Mouse (Mus musculus) liver, postnatal 0 days (tissue): ENCODE data around the gene Tnks2. TPM values are rescaled to one million over a fixed set of nuclear protein-coding genes. Genes with fewer than 3 reads are reported as not detected.

Experiments used
- ATAC-seq: fragments of 200-750 bp; cut with Nextera tagmentation; 2 replicates; pipeline ENCODE4 v1.8.0; 2017; ENCODE audit warnings: mild to moderate bottlenecking, moderate library complexity
- DNase-seq: peaks from one replicate; pipeline ENCODE4 v3.0.0-alpha.2; 2016
- H3K27ac ChIP-seq: fragments of 300-500 bp; sonication (generic); 2 replicates; pipeline ENCODE4 v1.5.1; 2014; ENCODE audit warnings: antibody characterized with exemption, moderate library complexity, mild to moderate bottlenecking, low read depth
- H3K27me3 ChIP-seq: fragments of 300-500 bp; sonication (generic); 2 replicates; pipeline ENCODE4 v1.6.1; 2014; ENCODE audit warnings: low read length, control low read depth, mixed read lengths; ENCODE audit not compliant: insufficient read depth
- H3K36me3 ChIP-seq: fragments of 300-500 bp; sonication (generic); replicated peaks from 2 replicates; pipeline ENCODE4 v1.6.1; 2014; ENCODE audit warnings: mild to moderate bottlenecking, control low read depth, low read length, moderate library complexity, mixed read lengths; ENCODE audit not compliant: insufficient read depth
- H3K4me1 ChIP-seq: fragments of 300-500 bp; sonication (generic); 2 replicates; pipeline ENCODE4 v1.6.1; 2014; ENCODE audit warnings: antibody characterized with exemption, mild to moderate bottlenecking, control low read depth; ENCODE audit not compliant: insufficient read depth
- H3K4me2 ChIP-seq: fragments of 300-500 bp; sonication (generic); 2 replicates; pipeline ENCODE4 v1.6.1; 2014; ENCODE audit warnings: low read depth, mild to moderate bottlenecking, low read length, moderate library complexity, mixed read lengths
- H3K4me3 ChIP-seq: fragments of 300-500 bp; sonication (generic); 2 replicates; pipeline ENCODE4 v1.5.1; 2014; ENCODE audit warnings: low read depth, low read length
- H3K9ac ChIP-seq: fragments of 300-500 bp; sonication (generic); replicated peaks from 2 replicates; pipeline ENCODE4 v1.6.1; 2014; ENCODE audit warnings: mild to moderate bottlenecking, moderate library complexity
- H3K9me3 ChIP-seq: fragments of 300-500 bp; sonication (generic); 2 replicates; pipeline ENCODE4 v1.6.1; 2016; ENCODE audit warnings: mild to moderate bottlenecking, control low read depth, low read length, mixed read lengths
- CTCF ChIP-seq: sonication (generic); IDR thresholded peaks from 2 replicates; pipeline ENCODE4 v1.5.1; 2016; ENCODE audit warnings: antibody characterized with exemption, low read depth
- EP300 ChIP-seq: IDR thresholded peaks from 2 replicates; pipeline ENCODE4 v1.6.1; 2016; ENCODE audit warnings: antibody characterized with exemption, low read depth, mild to moderate bottlenecking
- WGBS: fragments of 180-500 bp; shearing (Covaris S2); extraction: QIAGEN DNeasy Blood & Tissue Kit; methylation state at CpG from one replicate; pipeline ENCODE4 v1.1.7; 2014; ENCODE audit not compliant: insufficient replicate concordance; 5-methylcytosine and 5-hydroxymethylcytosine counted together
- polyA plus RNA-seq: library from polyadenylated mRNA; unstranded; fragments of >200 nt; fragmentation: Nextera tagmentation; extraction: Ambion mirVana; gene quantifications from 2 replicates; pipeline ENCODE4 v1.2.1, GENCODE M21; 2015

The Tnks2 gene
- polyA plus RNA-seq, 1 experiment from 2014 or later, result 9.3 TPM

GRCm38 (mm10) chr19:36904211-36905007 is 70.4 kb downstream of the Tnks2 start:
- TF ChIP-seq CTCF (no peak), EP300 (no peak)
- Histone ChIP-seq H3K36me3 (no peaks in the 10 kb centered on the region), H3K9me3 (no peaks in the 10 kb centered on the region), H3K4me2 (peak overlapping the region; percentile 95), H3K9ac (peak overlapping the region; percentile 67), H3K27me3 (0 out of 2 replicates have a peak, but pooled peaks cover 7% of the 10 kb centered on the region), H3K4me3 (peak overlapping the region; percentile 63), H3K4me1 (peaks cover 6% of the 10 kb centered on the region), H3K27ac (no peak overlapping the region)
- ATAC-seq, result peak; percentile 33
- DNase-seq, result peak; percentile 40
- 3% methylated on average over 38 of the region's 41 CpGs for WGBS

- 0 out of 2 replicates have a peak, but pooled peaks cover 2% of the 10 kb centered on the region for H3K27me3 ChIP-seq
- no peak overlapping the region for H3K4me3 ChIP-seq
- ATAC-seq (no peak), DNase-seq (no peak)
- no peaks in the 10 kb centered on the region for H3K36me3 ChIP-seq
- H3K9ac ChIP-seq, result no peak overlapping the region
- no peak overlapping the region for H3K4me2 ChIP-seq
- no peak for TF ChIP-seq CTCF
- TF ChIP-seq EP300, result no peak
- no peaks in the 10 kb centered on the region for H3K9me3 ChIP-seq
- H3K4me1 ChIP-seq, result 0 out of 2 replicates have a peak, but pooled peaks cover under 1% of the 10 kb centered on the region
- no peak overlapping the region for H3K27ac ChIP-seq
- WGBS, result 73% methylated on average over 3 of the region's 3 CpGs
Observed at GRCm38 (mm10) chr19:36909150-36909549, 75.1 kb downstream of the Tnks2 start.

GRCm38 (mm10) chr19:36909676-36910292 is 75.8 kb downstream of the Tnks2 start:
- peak; percentile 78 for ATAC-seq
- WGBS, result 22% methylated on average over 9 of the region's 9 CpGs

GRCm38 (mm10) chr19:36910424-36911045 is 76.5 kb downstream of the Tnks2 start:
- no peak for DNase-seq
- no peak for ATAC-seq
- no peaks in the 10 kb centered on the region for H3K36me3 ChIP-seq
- H3K9me3 ChIP-seq, result no peaks in the 10 kb centered on the region
- no peak overlapping the region for H3K4me2 ChIP-seq
- H3K27me3 ChIP-seq, result no peaks in the 10 kb centered on the region
- no peak overlapping the region for H3K9ac ChIP-seq
- no peak overlapping the region for H3K4me3 ChIP-seq
- H3K4me1 ChIP-seq, result no peaks in the 10 kb centered on the region
- no peak overlapping the region for H3K27ac ChIP-seq
- no peak for TF ChIP-seq CTCF
- whole genome bisulfite sequencing, result 46% methylated on average over 12 of the region's 12 CpGs

More at GRCm38 (mm10) chr19:36909676-36910292, 75.8 kb downstream of the Tnks2 start:
- Histone ChIP-seq H3K27me3 (no peaks in the 10 kb centered on the region), H3K27ac (no peak overlapping the region), H3K4me1 (no peaks in the 10 kb centered on the region), H3K36me3 (no peaks in the 10 kb centered on the region), H3K9me3 (no peaks in the 10 kb centered on the region), H3K4me3 (no peak overlapping the region), H3K4me2 (no peak overlapping the region), H3K9ac (no peak overlapping the region)
- no peak for TF ChIP-seq EP300
- peak; percentile 82 for TF ChIP-seq CTCF
- DNase-seq, result peak; percentile 83

GRCm38 (mm10) chr19:36913064-36913463 is 79.0 kb downstream of the Tnks2 start:
- DNase-seq, result no peak
- TF ChIP-seq CTCF (no peak), EP300 (no peak)
- ATAC-seq, result no peak
- Histone ChIP-seq H3K9ac (no peak overlapping the region), H3K4me1 (no peaks in the 10 kb centered on the region), H3K4me3 (no peak overlapping the region), H3K9me3 (no peaks in the 10 kb centered on the region), H3K36me3 (no peaks in the 10 kb centered on the region), H3K27me3 (peaks cover 4% of the 10 kb centered on the region; the same call in 1 of the 2 replicates), H3K4me2 (no peak overlapping the region), H3K27ac (no peak overlapping the region)
- 80% methylated on average over 7 of the region's 7 CpGs for WGBS

- TF ChIP-seq EP300, result no peak
- TF ChIP-seq CTCF, result no peak
- WGBS, result 81% methylated on average over 4 of the region's 4 CpGs
Observed at GRCm38 (mm10) chr19:36916206-36916605, 82.2 kb downstream of the Tnks2 start.

More at GRCm38 (mm10) chr19:36916206-36916605, 82.2 kb downstream of the Tnks2 start:
- DNase-seq (peak; percentile 2), ATAC-seq (no peak)
- Histone ChIP-seq H3K9me3 (no peaks in the 10 kb centered on the region), H3K4me1 (peaks cover 10% of the 10 kb centered on the region), H3K27me3 (peaks cover 9% of the 10 kb centered on the region; the same call in 1 of the 2 replicates), H3K36me3 (no peaks in the 10 kb centered on the region), H3K4me3 (no peak overlapping the region), H3K4me2 (no peak overlapping the region), H3K27ac (no peak overlapping the region), H3K9ac (no peak overlapping the region)
